Mouse (Mus musculus): ENCODE results near the gene Lrrc38.

Lrrc38 gene

GRCm38 (mm10) chr4:143350047-143351015 is 774 bp downstream of the Lrrc38 start:
- no peak for DNase-seq (ENCODE audit: extremely low read depth, low read depth)

GRCm38 (mm10) chr4:143352301-143352700 is 2.7 kb downstream of the Lrrc38 start:
- no peak for DNase-seq (ENCODE audit: extremely low read depth, low read depth)

- DNase-seq (ENCODE audit: extremely low read depth, low read depth) = no peak
These were observed 12.0 kb downstream of the Lrrc38 start for GRCm38 (mm10) chr4:143361520-143361919.

GRCm38 (mm10) chr4:143366415-143367041 is 17.0 kb downstream of the Lrrc38 start:
- DNase-seq (ENCODE audit: extremely low read depth, low read depth) = no peak

GRCm38 (mm10) chr4:143379480-143379879 is 29.9 kb downstream of the Lrrc38 start:
- DNase-seq (ENCODE audit: extremely low read depth, low read depth) = no peak

GRCm38 (mm10) chr4:143379931-143380715 is 30.6 kb downstream of the Lrrc38 start:
- DNase-seq (ENCODE audit: extremely low read depth, low read depth) = no peak

GRCm38 (mm10) chr4:143380716-143381004 is 31.1 kb downstream of the Lrrc38 start:
- DNase-seq (ENCODE audit: extremely low read depth, low read depth) = no peak

- DNase-seq (ENCODE audit: extremely low read depth, low read depth) = no peak
These were observed 32.6 kb downstream of the Lrrc38 start for GRCm38 (mm10) chr4:143382163-143382562.

- DNase-seq (ENCODE audit: extremely low read depth, low read depth) = no peak
These were observed 34.1 kb downstream of the Lrrc38 start for GRCm38 (mm10) chr4:143383646-143384045.

- no peak for DNase-seq (ENCODE audit: extremely low read depth, low read depth)
These were observed 39.6 kb downstream of the Lrrc38 start for GRCm38 (mm10) chr4:143388955-143389702.

GRCm38 (mm10) chr4:143394181-143394580 is 44.6 kb downstream of the Lrrc38 start, which contains the start of gene Pramel1:
Gene Pramel1, plus strand, starts transcription at chr4:143394428.
- DNase-seq (ENCODE audit: extremely low read depth, low read depth) = no peak

- DNase-seq (ENCODE audit: extremely low read depth, low read depth) = no peak
These were observed 62.1 kb downstream of the Lrrc38 start for GRCm38 (mm10) chr4:143411566-143412218.

- peak; percentile 54 for DNase-seq (ENCODE audit: extremely low read depth, low read depth)
These were observed 62.9 kb downstream of the Lrrc38 start, which contains the start of gene Pramef8 for GRCm38 (mm10) chr4:143412219-143413092. Gene Pramef8, plus strand, starts transcription at chr4:143412426.

GRCm38 (mm10) chr4:143413621-143414020 is 64.1 kb downstream of the Lrrc38 start:
- no peak for DNase-seq (ENCODE audit: extremely low read depth, low read depth)

- DNase-seq (ENCODE audit: extremely low read depth, low read depth) = no peak
These were observed 64.6 kb downstream of the Lrrc38 start for GRCm38 (mm10) chr4:143414121-143414520.
